Mouse (Mus musculus): ENCODE measurements around the gene Tifa. TPM values are rescaled to one million over a fixed set of nuclear protein-coding genes. Genes with fewer than 3 reads are reported as not detected.

Tifa gene
- total and polyA plus RNA-seq, 3 experiments = 1.4 to 3.2 (median 2.8) TPM

Other genes with a start within 250 kb of the Tifa start
- gene Larp7, start 236.5 kb upstream of the Tifa start, total RNA-seq (2012; rRNA removed) = 28.9 and 38.5 TPM in 2 replicates
- gene Larp7, start 236.5 kb upstream of the Tifa start, total RNA-seq (2014; rRNA removed) = 35.5 and 42.9 TPM in 2 replicates
- gene Larp7, start 236.5 kb upstream of the Tifa start, polyA plus RNA-seq (2012; ENCODE audit: insufficient read length, low read depth) = 70.6 and 78.8 TPM in 2 replicates
- 6.7 and 7.0 TPM in 2 replicates for gene Zgrf1, start 236.3 kb upstream of the Tifa start, total RNA-seq (2012; rRNA removed)
- 10.1 and 10.8 TPM in 2 replicates for gene Zgrf1, start 236.3 kb upstream of the Tifa start, total RNA-seq (2014; rRNA removed)
- 9.7 and 10.2 TPM in 2 replicates for gene Zgrf1, start 236.3 kb upstream of the Tifa start, polyA plus RNA-seq (2012; ENCODE audit: insufficient read length, low read depth)
- gene Neurog2, start 156.7 kb upstream of the Tifa start, total RNA-seq (2012; rRNA removed) = not detected in 2 replicates
- not detected in 2 replicates for gene Neurog2, start 156.7 kb upstream of the Tifa start, total RNA-seq (2014; rRNA removed)
- gene Neurog2, start 156.7 kb upstream of the Tifa start, polyA plus RNA-seq (2012; ENCODE audit: insufficient read length, low read depth) = not detected in 2 replicates
- 1.3 and 1.8 TPM in 2 replicates for gene Alpk1, start 9.3 kb upstream of the Tifa start, total RNA-seq (2012; rRNA removed)
- gene Alpk1, start 9.3 kb upstream of the Tifa start, total RNA-seq (2014; rRNA removed) = 1.4 TPM in 2 replicates
- 1.5 and 1.6 TPM in 2 replicates for gene Alpk1, start 9.3 kb upstream of the Tifa start, polyA plus RNA-seq (2012; ENCODE audit: insufficient read length, low read depth)
- gene Ap1ar, start 47.7 kb downstream of the Tifa start, total RNA-seq (2012; rRNA removed) = 45.7 and 45.8 TPM in 2 replicates
- gene Ap1ar, start 47.7 kb downstream of the Tifa start, total RNA-seq (2014; rRNA removed) = 51.2 and 55.4 TPM in 2 replicates
- 62.6 and 64.4 TPM in 2 replicates for gene Ap1ar, start 47.7 kb downstream of the Tifa start, polyA plus RNA-seq (2012; ENCODE audit: insufficient read length, low read depth)
- 1.6 and 2.1 TPM in 2 replicates for gene Fam241a, start 106.5 kb downstream of the Tifa start, total RNA-seq (2012; rRNA removed)
- 12.4 and 12.7 TPM in 2 replicates for gene Fam241a, start 106.5 kb downstream of the Tifa start, total RNA-seq (2014; rRNA removed)
- 5.3 and 6.2 TPM in 2 replicates for gene Fam241a, start 106.5 kb downstream of the Tifa start, polyA plus RNA-seq (2012; ENCODE audit: insufficient read length, low read depth)

Measured in CH12.LX (cell line).